Mouse (Mus musculus): Measurements from ENCODE around the gene Hspb9. TPM values are rescaled to one million over a fixed set of nuclear protein-coding genes. Genes with fewer than 3 reads are reported as not detected.
A peak's percentile ranks its signal among the peaks of the same experiment; 100 is the strongest.

The Hspb9 gene
- polyA plus RNA-seq, 1 experiment from 2014 or later, result not detected

GRCm38 (mm10) chr11:100701301-100701700 lies 12.3 kb upstream of the Hspb9 start:
- Histone ChIP-seq H3K27me3 (replicated peaks; ENCODE audit: control insufficient read depth, insufficient read depth, low read length) (no peaks in the 10 kb centered on the region), H3K4me2 (ENCODE audit: low read depth, low read length) (peak overlapping the region; percentile 51), H3K9me3 (ENCODE audit: control insufficient read depth, low read length) (no peaks in the 10 kb centered on the region), H3K4me3 (ENCODE audit: low read depth, low read length) (peak overlapping the region; percentile 33), H3K27ac (replicated peaks; ENCODE audit: low read depth, low read length) (no peak overlapping the region), H3K9ac (ENCODE audit: low read depth, low read length) (0 out of 2 replicates have a peak overlapping the region, but pooled peaks have one; percentile 9), H3K4me1 (ENCODE audit: control insufficient read depth, insufficient read depth, low read length) (0 out of 2 replicates have a peak, but pooled peaks cover 3% of the 10 kb centered on the region), H3K36me3 (ENCODE audit: control insufficient read depth, insufficient read depth, low read length) (peaks cover 21% of the 10 kb centered on the region; the same call in 1 of the 2 replicates)
- 5% methylated on average over 14 of the region's 14 CpGs for whole genome bisulfite sequencing
- ATAC-seq (ENCODE audit: low read depth) (peak; percentile 27; the same call in 1 of the 2 replicates), DNase-seq (ENCODE audit: low spot score) (peak; percentile 40)

- no peaks in the 10 kb centered on the region for H3K27me3 ChIP-seq (replicated peaks; ENCODE audit: control insufficient read depth, insufficient read depth, low read length)
- no peak overlapping the region for H3K4me3 ChIP-seq (ENCODE audit: low read depth, low read length)
- peak overlapping the region; percentile 35 for H3K4me2 ChIP-seq (ENCODE audit: low read depth, low read length)
- peaks cover 30% of the 10 kb centered on the region; the same call in 1 of the 2 replicates for H3K36me3 ChIP-seq (ENCODE audit: control insufficient read depth, insufficient read depth, low read length)
- H3K9me3 ChIP-seq (ENCODE audit: control insufficient read depth, low read length), result no peaks in the 10 kb centered on the region
- 32% methylated on average over 19 of the region's 19 CpGs for WGBS
- peak; percentile 91 for DNase-seq (ENCODE audit: low spot score)
- no peak for ATAC-seq (ENCODE audit: low read depth)
- no peak overlapping the region for H3K27ac ChIP-seq (replicated peaks; ENCODE audit: low read depth, low read length)
- 0 out of 2 replicates have a peak, but pooled peaks cover 3% of the 10 kb centered on the region for H3K4me1 ChIP-seq (ENCODE audit: control insufficient read depth, insufficient read depth, low read length)
- H3K9ac ChIP-seq (ENCODE audit: low read depth, low read length), result no peak overlapping the region; the same call in 1 of the 2 replicates
Measured at GRCm38 (mm10) chr11:100702081-100702851, 11.4 kb upstream of the Hspb9 start.

GRCm38 (mm10) chr11:100702906-100703305 lies 10.7 kb upstream of the Hspb9 start:
- H3K27ac ChIP-seq (replicated peaks; ENCODE audit: low read depth, low read length), result no peak overlapping the region
- no peak overlapping the region for H3K4me3 ChIP-seq (ENCODE audit: low read depth, low read length)
- no peak for DNase-seq (ENCODE audit: low spot score)
- 49% methylated on average over 7 of the region's 7 CpGs for WGBS
- H3K9me3 ChIP-seq (ENCODE audit: control insufficient read depth, low read length), result no peaks in the 10 kb centered on the region
- 0 out of 2 replicates have a peak, but pooled peaks cover 3% of the 10 kb centered on the region for H3K4me1 ChIP-seq (ENCODE audit: control insufficient read depth, insufficient read depth, low read length)
- H3K27me3 ChIP-seq (replicated peaks; ENCODE audit: control insufficient read depth, insufficient read depth, low read length), result no peaks in the 10 kb centered on the region
- H3K4me2 ChIP-seq (ENCODE audit: low read depth, low read length), result peak overlapping the region; percentile 35
- peaks cover 37% of the 10 kb centered on the region; the same call in 1 of the 2 replicates for H3K36me3 ChIP-seq (ENCODE audit: control insufficient read depth, insufficient read depth, low read length)
- no peak overlapping the region; the same call in 1 of the 2 replicates for H3K9ac ChIP-seq (ENCODE audit: low read depth, low read length)
- no peak for ATAC-seq (ENCODE audit: low read depth)

GRCm38 (mm10) chr11:100703366-100703765 lies 10.3 kb upstream of the Hspb9 start:
- H3K9me3 ChIP-seq (ENCODE audit: control insufficient read depth, low read length), result no peaks in the 10 kb centered on the region
- 66% methylated on average over 11 of the region's 11 CpGs for WGBS
- no peak overlapping the region for H3K4me3 ChIP-seq (ENCODE audit: low read depth, low read length)
- no peaks in the 10 kb centered on the region for H3K27me3 ChIP-seq (replicated peaks; ENCODE audit: control insufficient read depth, insufficient read depth, low read length)
- no peak overlapping the region for H3K27ac ChIP-seq (replicated peaks; ENCODE audit: low read depth, low read length)
- H3K36me3 ChIP-seq (ENCODE audit: control insufficient read depth, insufficient read depth, low read length), result peaks cover 42% of the 10 kb centered on the region; the same call in 1 of the 2 replicates
- H3K4me2 ChIP-seq (ENCODE audit: low read depth, low read length), result no peak overlapping the region
- ATAC-seq (ENCODE audit: low read depth) (no peak), DNase-seq (ENCODE audit: low spot score) (no peak)
- no peak overlapping the region for H3K9ac ChIP-seq (ENCODE audit: low read depth, low read length)
- 0 out of 2 replicates have a peak, but pooled peaks cover 3% of the 10 kb centered on the region for H3K4me1 ChIP-seq (ENCODE audit: control insufficient read depth, insufficient read depth, low read length)

GRCm38 (mm10) chr11:100703851-100704531 lies 9.7 kb upstream of the Hspb9 start, which contains the start of gene Dhx58:
Gene Dhx58, minus strand, starts transcription at chr11:100704271.
- H3K27ac ChIP-seq (replicated peaks; ENCODE audit: low read depth, low read length), result no peak within 1 kb of the TSS

GRCm38 (mm10) chr11:100705095-100705747 lies 8.4 kb upstream of the Hspb9 start:
- WGBS, result 87% methylated on average over 23 of the region's 23 CpGs
- no peaks in the 10 kb centered on the region for H3K9me3 ChIP-seq (ENCODE audit: control insufficient read depth, low read length)
- H3K4me2 ChIP-seq (ENCODE audit: low read depth, low read length), result no peak overlapping the region
- DNase-seq (ENCODE audit: low spot score) (no peak), ATAC-seq (ENCODE audit: low read depth) (no peak)
- no peak overlapping the region for H3K4me3 ChIP-seq (ENCODE audit: low read depth, low read length)
- H3K9ac ChIP-seq (ENCODE audit: low read depth, low read length), result no peak overlapping the region
- H3K4me1 ChIP-seq (ENCODE audit: control insufficient read depth, insufficient read depth, low read length), result 0 out of 2 replicates have a peak, but pooled peaks cover 3% of the 10 kb centered on the region
- H3K27ac ChIP-seq (replicated peaks; ENCODE audit: low read depth, low read length), result no peak overlapping the region
- H3K27me3 ChIP-seq (replicated peaks; ENCODE audit: control insufficient read depth, insufficient read depth, low read length), result no peaks in the 10 kb centered on the region
- peaks cover 59% of the 10 kb centered on the region for H3K36me3 ChIP-seq (ENCODE audit: control insufficient read depth, insufficient read depth, low read length)

More at GRCm38 (mm10) chr11:100703851-100704531, 9.7 kb upstream of the Hspb9 start, which contains the start of gene Dhx58:
- H3K36me3 ChIP-seq (ENCODE audit: control insufficient read depth, insufficient read depth, low read length), result peaks cover 48% of the 10 kb centered on the region
- no peak within 1 kb of the TSS for H3K4me3 ChIP-seq (ENCODE audit: low read depth, low read length)
- no peaks in the 10 kb centered on the region for H3K27me3 ChIP-seq (replicated peaks; ENCODE audit: control insufficient read depth, insufficient read depth, low read length)
- ATAC-seq (ENCODE audit: low read depth) (no peak), DNase-seq (ENCODE audit: low spot score) (no peak)
- no peak within 1 kb of the TSS for H3K4me2 ChIP-seq (ENCODE audit: low read depth, low read length)
- H3K9ac ChIP-seq (ENCODE audit: low read depth, low read length), result 0 out of 2 replicates have a peak within 1 kb of the TSS, but pooled peaks have one; percentile 14
- H3K9me3 ChIP-seq (ENCODE audit: control insufficient read depth, low read length), result no peaks in the 10 kb centered on the region
- 60% methylated on average over 7 of the region's 7 CpGs for WGBS
- 0 out of 2 replicates have a peak, but pooled peaks cover 3% of the 10 kb centered on the region for H3K4me1 ChIP-seq (ENCODE audit: control insufficient read depth, insufficient read depth, low read length)

- 87% methylated on average over 9 of the region's 9 CpGs for WGBS
- no peak for ATAC-seq (ENCODE audit: low read depth)
- Histone ChIP-seq H3K9me3 (ENCODE audit: control insufficient read depth, low read length) (no peaks in the 10 kb centered on the region), H3K4me3 (ENCODE audit: low read depth, low read length) (no peak overlapping the region), H3K36me3 (ENCODE audit: control insufficient read depth, insufficient read depth, low read length) (peaks cover 63% of the 10 kb centered on the region), H3K4me1 (ENCODE audit: control insufficient read depth, insufficient read depth, low read length) (peaks cover 25% of the 10 kb centered on the region), H3K27ac (replicated peaks; ENCODE audit: low read depth, low read length) (no peak overlapping the region), H3K4me2 (ENCODE audit: low read depth, low read length) (no peak overlapping the region), H3K9ac (ENCODE audit: low read depth, low read length) (no peak overlapping the region), H3K27me3 (replicated peaks; ENCODE audit: control insufficient read depth, insufficient read depth, low read length) (no peaks in the 10 kb centered on the region)
- no peak for DNase-seq (ENCODE audit: low spot score)
Measured at GRCm38 (mm10) chr11:100709201-100709810, 4.3 kb upstream of the Hspb9 start.

- Histone ChIP-seq H3K36me3 (ENCODE audit: control insufficient read depth, insufficient read depth, low read length) (peaks cover 55% of the 10 kb centered on the region), H3K4me2 (ENCODE audit: low read depth, low read length) (no peak overlapping the region), H3K27ac (replicated peaks; ENCODE audit: low read depth, low read length) (no peak overlapping the region), H3K27me3 (replicated peaks; ENCODE audit: control insufficient read depth, insufficient read depth, low read length) (no peaks in the 10 kb centered on the region), H3K4me1 (ENCODE audit: control insufficient read depth, insufficient read depth, low read length) (peaks cover 26% of the 10 kb centered on the region), H3K4me3 (ENCODE audit: low read depth, low read length) (no peak overlapping the region), H3K9me3 (ENCODE audit: control insufficient read depth, low read length) (no peaks in the 10 kb centered on the region), H3K9ac (ENCODE audit: low read depth, low read length) (no peak overlapping the region)
- DNase-seq (ENCODE audit: low spot score) (no peak), ATAC-seq (ENCODE audit: low read depth) (no peak)
- WGBS, result 90% methylated on average over 15 of the region's 15 CpGs
Measured at GRCm38 (mm10) chr11:100710528-100710927, 3.1 kb upstream of the Hspb9 start.
